Mouse (Mus musculus): ENCODE measurements around the gene Irf9. TPM values are rescaled to one million over a fixed set of nuclear protein-coding genes. Genes with fewer than 3 reads are reported as not detected.

Gene Irf9
- polyA plus RNA-seq, 1 experiment from 2014 or later: 6.5 TPM

DNA sequence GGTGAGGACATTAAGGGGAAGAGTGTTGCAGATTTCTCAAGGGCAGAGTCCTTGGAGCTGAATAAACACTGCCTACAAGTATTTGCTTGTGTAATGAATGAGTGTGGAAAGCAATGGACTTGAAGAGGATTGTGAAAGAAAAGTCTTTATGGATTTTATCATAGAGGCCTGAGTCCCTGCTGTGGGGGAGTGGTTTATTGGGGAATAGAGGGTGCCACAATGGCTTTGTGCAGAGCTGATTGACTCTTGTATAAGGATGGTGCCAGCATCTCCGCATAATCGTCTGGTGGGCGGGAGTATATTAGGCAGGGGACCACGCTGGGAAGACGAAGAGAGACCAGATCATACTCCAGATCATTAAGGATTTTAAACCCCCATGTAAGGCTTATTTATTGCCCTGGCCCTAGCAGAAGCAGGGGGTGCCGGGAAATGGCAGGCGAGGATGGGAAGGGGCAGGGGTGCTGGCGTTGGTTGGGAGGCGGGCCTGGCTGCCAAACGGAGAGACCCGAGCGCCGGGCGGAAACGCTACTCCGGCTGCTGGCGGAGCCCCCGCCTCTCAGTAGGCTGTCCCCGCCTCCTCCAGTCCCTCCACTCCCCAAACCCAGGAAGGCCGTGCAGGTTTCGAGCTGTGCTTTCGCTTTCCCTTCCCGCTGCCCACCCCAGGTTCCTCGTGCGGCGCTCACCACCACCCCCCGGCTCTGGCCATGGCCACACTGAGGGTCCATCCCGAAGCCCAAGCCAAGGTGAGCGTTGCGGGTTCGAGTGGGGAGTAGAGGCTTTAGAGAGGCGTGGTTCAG, 25.3 kb upstream of the Irf9 start, which contains the start of gene Psme1:
Gene Psme1 (plus strand): TSS at position 253 of the 797 bp plus-strand sequence.
- Histone ChIP-seq H3K27me3 (ENCODE audit: control insufficient read depth, insufficient read depth, low read length) (no peaks in the 10 kb centered on the region), H3K4me1 (replicated peaks; ENCODE audit: control insufficient read depth, insufficient read depth, low read length) (no peaks in the 10 kb centered on the region), H3K36me3 (ENCODE audit: control insufficient read depth, insufficient read depth, low read length) (no peaks in the 10 kb centered on the region; the same call in 1 of the 2 replicates), H3K4me2 (ENCODE audit: low read depth, low read length, severe bottlenecking) (peak within 1 kb of the TSS; percentile 85), H3K9me3 (ENCODE audit: control insufficient read depth, low read length) (no peaks in the 10 kb centered on the region), H3K9ac (ENCODE audit: low read length) (peak within 1 kb of the TSS; percentile 89), H3K4me3 (ENCODE audit: low read depth, low read length) (peak within 1 kb of the TSS; percentile 59), H3K27ac (ENCODE audit: low read depth, low read length) (peak within 1 kb of the TSS; percentile 51)
- under 1% methylated on average over 30 of the region's 32 CpGs for WGBS
- peak; percentile 89 for ATAC-seq (replicated peaks; ENCODE audit: low FRiP score)
- DNase-seq (ENCODE audit: low spot score): peak; percentile 88

DNA sequence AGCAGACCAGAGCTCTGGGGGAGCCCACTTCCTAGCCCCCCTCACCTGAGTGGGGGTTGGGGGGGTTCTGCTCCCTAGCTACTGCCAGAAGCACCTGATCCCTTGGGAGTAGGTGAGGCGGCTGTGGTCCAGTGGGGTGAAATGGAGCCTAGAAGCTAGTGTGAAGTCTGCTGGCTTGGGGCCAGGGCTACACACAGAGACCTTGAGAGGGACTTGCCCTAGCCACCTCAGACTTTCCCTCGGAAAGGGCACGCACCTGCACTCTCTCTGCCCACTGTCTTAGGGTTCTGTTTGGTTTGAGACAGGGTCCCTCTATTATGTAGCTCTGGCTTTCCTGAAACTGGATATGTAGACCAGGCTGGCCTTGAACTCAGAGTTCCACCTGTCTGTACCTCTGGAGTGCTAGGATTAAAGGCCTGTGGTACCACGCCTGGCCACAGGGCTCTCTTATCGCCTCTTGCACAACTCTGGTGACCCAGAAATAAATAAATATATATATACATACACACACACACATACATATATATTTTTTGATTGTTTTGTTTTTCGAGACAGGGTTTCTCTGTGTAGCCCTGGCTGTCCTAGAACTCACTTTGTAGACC, 24.6 kb upstream of the Irf9 start:
- no peaks in the 10 kb centered on the region for H3K27me3 ChIP-seq (ENCODE audit: control insufficient read depth, insufficient read depth, low read length)
- peak; percentile 14; the same call in 1 of the 2 replicates for ATAC-seq (replicated peaks; ENCODE audit: low FRiP score)
- H3K4me3 ChIP-seq (ENCODE audit: low read depth, low read length): peak overlapping the region; percentile 59
- peak overlapping the region; percentile 85 for H3K4me2 ChIP-seq (ENCODE audit: low read depth, low read length, severe bottlenecking)
- no peaks in the 10 kb centered on the region for H3K9me3 ChIP-seq (ENCODE audit: control insufficient read depth, low read length)
- H3K36me3 ChIP-seq (ENCODE audit: control insufficient read depth, insufficient read depth, low read length): no peaks in the 10 kb centered on the region; the same call in 1 of the 2 replicates
- H3K27ac ChIP-seq (ENCODE audit: low read depth, low read length): peak overlapping the region; percentile 51; the same call in 1 of the 2 replicates
- no peaks in the 10 kb centered on the region for H3K4me1 ChIP-seq (replicated peaks; ENCODE audit: control insufficient read depth, insufficient read depth, low read length)
- peak overlapping the region; percentile 89 for H3K9ac ChIP-seq (ENCODE audit: low read length)
- no peak for DNase-seq (ENCODE audit: low spot score)
- 39% methylated on average over 6 of the region's 6 CpGs for WGBS

DNA sequence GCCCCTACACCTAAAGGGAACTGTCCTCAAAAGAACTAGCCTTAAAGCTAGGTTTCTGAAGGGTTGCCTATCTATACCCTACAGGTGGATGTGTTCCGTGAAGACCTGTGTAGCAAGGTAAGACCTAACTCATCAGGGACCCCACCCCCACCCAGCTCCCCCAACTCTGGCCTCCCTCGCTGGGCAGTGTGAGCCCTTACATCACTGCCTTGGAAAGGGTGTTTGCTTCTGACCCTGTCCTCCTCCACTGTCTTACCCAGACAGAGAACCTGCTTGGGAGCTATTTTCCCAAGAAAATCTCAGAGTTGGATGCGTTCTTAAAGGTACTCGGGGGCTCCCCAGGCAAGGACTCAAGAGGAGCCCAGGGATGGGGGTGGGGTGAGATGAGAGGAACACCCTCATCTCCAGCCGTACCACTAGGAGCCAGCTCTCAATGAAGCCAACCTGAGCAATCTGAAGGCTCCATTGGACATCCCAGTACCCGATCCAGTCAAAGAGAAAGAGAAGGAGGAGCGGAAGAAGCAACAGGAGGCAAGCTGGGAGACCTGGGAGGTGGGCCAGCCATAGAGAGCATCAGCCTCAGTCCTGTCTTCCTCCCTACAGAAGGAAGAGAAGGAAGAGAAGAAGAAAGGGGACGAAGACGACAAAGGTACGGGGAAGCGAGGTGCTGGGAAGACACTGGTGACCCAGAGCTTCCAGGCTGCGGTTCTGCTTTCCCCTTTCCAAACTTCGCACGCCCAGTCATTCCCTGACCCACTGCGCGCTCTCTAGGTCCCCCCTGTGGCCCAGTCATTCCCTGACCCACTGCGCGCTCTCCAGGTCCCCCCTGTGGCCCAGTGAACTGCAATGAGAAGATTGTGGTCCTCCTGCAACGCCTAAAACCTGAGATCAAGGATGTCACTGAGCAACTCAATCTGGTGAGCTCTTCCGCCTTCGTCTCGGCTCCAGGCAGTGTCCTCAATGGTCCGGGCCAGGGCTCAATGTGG, 23.6 kb upstream of the Irf9 start:
- 82% methylated on average over 23 of the region's 23 CpGs for whole genome bisulfite sequencing
- no peaks in the 10 kb centered on the region for H3K9me3 ChIP-seq (ENCODE audit: control insufficient read depth, low read length)
- peaks cover 2% of the 10 kb centered on the region; the same call in 1 of the 2 replicates for H3K4me1 ChIP-seq (replicated peaks; ENCODE audit: control insufficient read depth, insufficient read depth, low read length)
- ATAC-seq (replicated peaks; ENCODE audit: low FRiP score): no peak
- H3K4me2 ChIP-seq (ENCODE audit: low read depth, low read length, severe bottlenecking): no peak overlapping the region
- H3K9ac ChIP-seq (ENCODE audit: low read length): no peak overlapping the region
- no peak for DNase-seq (ENCODE audit: low spot score)
- H3K27me3 ChIP-seq (ENCODE audit: control insufficient read depth, insufficient read depth, low read length): no peaks in the 10 kb centered on the region; the same call in 1 of the 2 replicates
- no peak overlapping the region for H3K27ac ChIP-seq (ENCODE audit: low read depth, low read length)
- H3K36me3 ChIP-seq (ENCODE audit: control insufficient read depth, insufficient read depth, low read length): no peaks in the 10 kb centered on the region; the same call in 1 of the 2 replicates
- no peak overlapping the region for H3K4me3 ChIP-seq (ENCODE audit: low read depth, low read length)

DNA sequence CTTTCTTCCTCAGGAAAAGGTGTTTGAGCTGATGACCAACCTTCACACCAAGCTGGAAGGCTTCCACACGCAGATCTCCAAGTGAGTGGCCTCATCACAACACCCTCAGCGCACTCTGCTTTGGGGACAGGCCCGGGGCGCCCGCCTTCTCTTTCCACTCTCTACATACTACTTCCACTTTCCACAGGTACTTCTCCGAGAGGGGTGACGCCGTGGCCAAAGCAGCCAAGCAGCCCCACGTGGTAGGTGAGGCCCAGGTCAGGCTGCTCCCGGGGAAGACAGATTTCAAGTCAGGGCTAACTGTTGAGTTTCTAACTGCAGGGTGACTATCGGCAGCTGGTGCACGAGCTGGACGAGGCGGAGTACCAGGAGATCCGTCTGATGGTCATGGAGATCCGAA, 22.6 kb upstream of the Irf9 start:
- WGBS: 96% methylated on average over 16 of the region's 16 CpGs
- Histone ChIP-seq H3K4me2 (ENCODE audit: low read depth, low read length, severe bottlenecking) (no peak overlapping the region), H3K4me3 (ENCODE audit: low read depth, low read length) (no peak overlapping the region), H3K27me3 (ENCODE audit: control insufficient read depth, insufficient read depth, low read length) (no peaks in the 10 kb centered on the region; the same call in 1 of the 2 replicates), H3K27ac (ENCODE audit: low read depth, low read length) (no peak overlapping the region), H3K9me3 (ENCODE audit: control insufficient read depth, low read length) (no peaks in the 10 kb centered on the region), H3K4me1 (replicated peaks; ENCODE audit: control insufficient read depth, insufficient read depth, low read length) (peaks cover 2% of the 10 kb centered on the region; the same call in 1 of the 2 replicates), H3K9ac (ENCODE audit: low read length) (no peak overlapping the region), H3K36me3 (ENCODE audit: control insufficient read depth, insufficient read depth, low read length) (no peaks in the 10 kb centered on the region; the same call in 1 of the 2 replicates)
- ATAC-seq (replicated peaks; ENCODE audit: low FRiP score) (no peak), DNase-seq (ENCODE audit: low spot score) (no peak)

DNA sequence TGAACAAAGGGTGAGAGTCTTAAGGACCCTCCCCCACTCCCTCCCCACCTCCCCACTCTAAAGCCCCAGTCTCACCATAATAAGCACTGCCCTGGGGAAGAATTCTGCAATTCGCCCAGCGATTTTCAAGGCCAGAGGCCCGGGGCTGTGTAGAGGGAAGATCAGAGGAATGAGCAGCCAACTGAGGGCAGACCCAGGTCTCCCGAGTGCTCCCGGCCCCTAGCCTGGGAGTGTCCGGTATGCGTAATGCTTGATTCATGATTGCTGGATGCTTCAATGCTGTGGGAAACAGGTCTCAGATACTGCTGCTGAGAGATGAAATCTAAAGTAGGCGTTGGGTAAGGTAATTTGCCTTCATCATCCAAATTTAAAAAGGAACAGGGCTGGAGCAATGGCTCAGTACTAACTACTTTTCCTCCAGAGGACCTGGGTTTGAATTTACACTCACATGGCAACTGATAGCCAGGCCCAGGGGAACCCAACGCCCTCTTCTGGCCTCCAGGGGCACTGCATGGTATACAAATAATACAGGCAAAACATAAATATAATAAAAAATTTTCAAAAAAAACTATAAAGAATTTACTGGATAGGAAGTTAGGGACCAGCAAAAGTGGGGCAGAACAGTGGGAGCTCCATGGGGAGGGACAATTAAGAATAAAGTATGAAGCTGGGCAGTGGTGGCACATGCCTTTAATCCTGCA, 21.2 kb upstream of the Irf9 start:
- 70% methylated on average over 9 of the region's 9 CpGs for WGBS
- Histone ChIP-seq H3K9ac (ENCODE audit: low read length) (no peak overlapping the region), H3K4me3 (ENCODE audit: low read depth, low read length) (no peak overlapping the region), H3K36me3 (ENCODE audit: control insufficient read depth, insufficient read depth, low read length) (no peaks in the 10 kb centered on the region; the same call in 1 of the 2 replicates), H3K27ac (ENCODE audit: low read depth, low read length) (no peak overlapping the region), H3K9me3 (ENCODE audit: control insufficient read depth, low read length) (no peaks in the 10 kb centered on the region), H3K4me1 (replicated peaks; ENCODE audit: control insufficient read depth, insufficient read depth, low read length) (peaks cover 2% of the 10 kb centered on the region; the same call in 1 of the 2 replicates), H3K27me3 (ENCODE audit: control insufficient read depth, insufficient read depth, low read length) (no peaks in the 10 kb centered on the region; the same call in 1 of the 2 replicates), H3K4me2 (ENCODE audit: low read depth, low read length, severe bottlenecking) (no peak overlapping the region)
- DNase-seq (ENCODE audit: low spot score) (no peak), ATAC-seq (replicated peaks; ENCODE audit: low FRiP score) (no peak)

DNA sequence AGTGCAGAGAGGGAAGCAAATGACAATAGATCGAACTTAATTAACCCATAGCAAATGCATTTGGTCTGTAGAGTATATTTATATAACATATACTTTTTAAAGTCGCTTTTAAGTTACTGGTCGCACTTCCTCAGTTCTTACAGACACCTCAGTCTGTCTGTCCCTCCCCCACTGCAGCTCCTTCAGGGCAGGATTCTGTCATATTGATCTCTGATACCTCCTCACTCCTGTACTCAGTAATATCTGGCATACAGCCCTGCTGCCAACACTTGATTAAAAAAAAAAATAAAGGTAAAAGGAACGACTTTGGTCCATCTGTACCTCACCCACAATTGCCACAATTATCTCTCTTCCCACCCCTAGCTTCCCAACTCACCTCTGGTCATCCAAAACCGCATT, 19.1 kb upstream of the Irf9 start:
- no peaks in the 10 kb centered on the region; the same call in 1 of the 2 replicates for H3K27me3 ChIP-seq (ENCODE audit: control insufficient read depth, insufficient read depth, low read length)
- H3K9ac ChIP-seq (ENCODE audit: low read length): peak overlapping the region; percentile 60
- peak overlapping the region; percentile 75 for H3K4me2 ChIP-seq (ENCODE audit: low read depth, low read length, severe bottlenecking)
- no peaks in the 10 kb centered on the region for H3K9me3 ChIP-seq (ENCODE audit: control insufficient read depth, low read length)
- ATAC-seq (replicated peaks; ENCODE audit: low FRiP score) (0 out of 2 replicates have a peak, but pooled peaks have one; percentile 9), DNase-seq (ENCODE audit: low spot score) (no peak)
- WGBS: 37% methylated on average over 5 of the region's 5 CpGs
- no peak overlapping the region for H3K27ac ChIP-seq (ENCODE audit: low read depth, low read length)
- peaks cover 2% of the 10 kb centered on the region; the same call in 1 of the 2 replicates for H3K4me1 ChIP-seq (replicated peaks; ENCODE audit: control insufficient read depth, insufficient read depth, low read length)
- H3K36me3 ChIP-seq (ENCODE audit: control insufficient read depth, insufficient read depth, low read length): no peaks in the 10 kb centered on the region; the same call in 1 of the 2 replicates
- H3K4me3 ChIP-seq (ENCODE audit: low read depth, low read length): peak overlapping the region; percentile 35

DNA sequence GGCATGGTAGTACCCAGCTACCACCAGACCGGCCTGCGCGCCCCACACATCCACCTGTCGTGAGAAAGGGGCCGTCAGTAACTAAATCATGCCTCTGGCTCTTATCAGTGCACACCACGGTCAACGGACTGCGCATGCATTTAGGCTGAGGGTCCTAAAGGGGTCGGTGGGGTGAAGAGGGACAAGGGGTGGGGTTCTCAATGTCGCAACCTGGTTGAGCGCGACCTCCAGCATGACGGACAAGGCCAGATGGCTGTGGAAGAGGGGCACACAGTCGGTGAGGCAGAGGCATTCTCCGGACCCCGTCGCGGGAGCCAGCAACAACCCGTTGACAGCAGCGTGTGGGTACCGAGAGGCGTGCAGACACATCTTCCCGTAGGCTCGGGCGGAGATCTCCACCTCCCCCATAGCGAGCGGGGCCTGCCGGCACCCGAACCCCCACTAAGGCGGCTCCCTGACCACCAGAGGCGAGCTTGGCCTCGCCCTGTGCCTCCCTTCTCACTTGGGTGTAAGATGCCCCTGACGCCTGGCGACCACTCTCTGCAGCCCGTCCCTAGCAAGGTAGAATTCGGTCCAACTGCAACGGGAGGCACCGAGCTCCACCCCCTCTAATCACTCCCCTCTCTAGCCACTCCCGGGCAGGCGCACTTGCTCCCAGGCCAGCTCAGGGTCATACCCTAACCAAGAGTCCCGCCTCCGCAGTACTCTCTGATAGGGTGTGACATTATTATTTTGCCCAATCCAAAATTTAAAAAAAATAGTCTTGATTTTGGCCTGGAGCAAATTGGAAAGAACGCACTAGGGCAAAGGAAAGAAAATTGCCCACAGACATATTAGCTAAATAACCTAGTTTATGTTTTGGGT, 18.4 kb upstream of the Irf9 start, which contains the start of gene Emc9:
Gene Emc9 (minus strand): TSS at position 601 of the 864 bp plus-strand sequence.
- peak; percentile 63; the same call in 1 of the 2 replicates for ATAC-seq (replicated peaks; ENCODE audit: low FRiP score)

More for the DNA sequence above, 18.4 kb upstream of the Irf9 start, which contains the start of gene Emc9:
- H3K27me3 ChIP-seq (ENCODE audit: control insufficient read depth, insufficient read depth, low read length): no peaks in the 10 kb centered on the region; the same call in 1 of the 2 replicates
- peak; percentile 62 for DNase-seq (ENCODE audit: low spot score)
- H3K4me1 ChIP-seq (replicated peaks; ENCODE audit: control insufficient read depth, insufficient read depth, low read length): peaks cover 4% of the 10 kb centered on the region; the same call in 1 of the 2 replicates
- no peaks in the 10 kb centered on the region for H3K9me3 ChIP-seq (ENCODE audit: control insufficient read depth, low read length)
- H3K4me2 ChIP-seq (ENCODE audit: low read depth, low read length, severe bottlenecking): peak within 1 kb of the TSS; percentile 75
- H3K9ac ChIP-seq (ENCODE audit: low read length): peak within 1 kb of the TSS; percentile 60
- WGBS: 2% methylated on average over 43 of the region's 43 CpGs
- no peak within 1 kb of the TSS for H3K27ac ChIP-seq (ENCODE audit: low read depth, low read length)
- peak within 1 kb of the TSS; percentile 35 for H3K4me3 ChIP-seq (ENCODE audit: low read depth, low read length)
- H3K36me3 ChIP-seq (ENCODE audit: control insufficient read depth, insufficient read depth, low read length): no peaks in the 10 kb centered on the region; the same call in 1 of the 2 replicates

Measured in forebrain, embryonic 11.5 days (tissue).